Mouse (Mus musculus) c-Kit-positive CD71-negative TER-119-negative erythroid progenitor cells, embryonic 14.5 days (primary cell): Measurements from ENCODE around the gene Apoc4.
"Not testable (repeated sequence)": the region's sequence is repeated elsewhere in the genome, so short reads cannot be mapped to it uniquely, and the experiment has no call there.

ENCODE experiments used
- DNase-seq: peaks from one replicate; pipeline ENCODE4 v3.0.0-alpha.2; 2013; ENCODE audit warnings: low read depth

Gene Apoc4

DNA sequence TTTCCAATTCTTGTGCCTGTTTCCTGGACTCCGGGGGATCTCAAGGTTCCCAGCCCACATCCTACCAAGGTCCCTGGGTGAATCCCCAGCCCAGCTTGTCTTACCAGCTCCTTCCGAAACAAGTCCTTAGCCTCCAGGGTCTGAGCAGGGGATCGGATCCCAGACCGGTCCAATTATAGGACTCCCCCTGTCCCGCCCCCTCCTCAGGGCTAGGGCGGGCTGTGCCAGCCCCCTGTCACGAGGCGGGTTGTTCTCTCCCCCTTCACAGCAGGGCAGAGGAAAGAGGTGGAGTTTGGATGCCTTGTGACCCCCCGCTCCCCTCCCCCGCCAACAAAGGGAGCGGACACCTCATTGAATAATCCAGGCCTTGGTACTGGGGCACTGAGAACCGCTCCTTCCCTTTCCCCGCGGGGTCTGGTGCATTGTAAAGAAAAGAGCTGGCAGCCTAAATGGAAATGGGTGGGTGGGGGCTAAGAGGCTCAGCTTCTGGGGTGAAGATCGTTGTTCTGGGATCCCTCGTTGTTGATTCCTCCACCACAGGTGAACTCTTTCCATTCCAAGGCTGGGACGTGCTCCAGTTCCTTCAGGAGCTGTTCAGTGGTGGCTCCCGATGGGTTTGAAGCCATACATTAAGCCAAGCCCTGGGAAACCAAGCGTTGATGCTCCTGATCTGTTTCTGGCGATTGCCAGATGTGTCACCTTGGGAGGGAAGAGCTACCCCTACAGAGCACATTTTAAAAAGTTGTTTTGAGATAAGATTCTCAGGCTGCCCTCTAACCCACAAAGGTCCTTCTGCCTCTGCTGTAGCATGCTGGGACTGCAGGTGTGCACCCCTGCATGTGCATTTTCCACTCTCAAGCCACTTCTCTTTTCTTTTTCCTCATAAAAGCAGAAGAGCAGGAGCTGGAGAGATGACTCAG is 17.9 kb upstream of the Apoc4 start, which contains the start of gene Apoe:
Gene Apoe, minus strand, starts transcription at position 282 of the 920 bp plus-strand sequence.
- DNase-seq = no peak

- no peak for DNase-seq
Measured at GRCm38 (mm10) chr7:19697949-19698906, 16.9 kb upstream of the Apoc4 start.

DNA sequence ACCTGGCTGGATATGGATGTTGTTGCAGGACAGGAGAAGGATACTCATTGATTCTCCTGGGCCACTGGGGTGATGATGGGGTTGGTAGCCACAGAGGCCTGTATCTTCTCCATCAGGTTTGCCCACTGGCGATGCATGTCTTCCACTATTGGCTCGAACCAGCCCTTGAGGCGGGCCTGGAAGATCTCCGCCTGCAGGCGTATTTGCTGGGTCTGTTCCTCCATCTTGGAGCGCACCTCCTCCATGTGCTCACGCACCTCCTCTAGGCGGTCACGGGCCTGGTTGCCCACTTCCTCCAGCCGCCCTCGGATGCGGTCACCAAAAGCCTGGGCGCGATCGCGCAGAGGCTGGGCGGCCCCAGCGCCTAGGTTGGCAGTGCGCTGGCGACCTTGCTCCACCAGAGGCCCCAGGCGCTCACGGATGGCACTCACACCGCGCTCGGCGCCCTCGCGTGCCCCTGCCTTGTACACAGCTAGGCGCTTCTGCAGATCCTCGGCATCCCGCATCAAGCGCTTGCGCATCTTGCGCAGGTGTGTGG is 15.1 kb upstream of the Apoc4 start:
- no peak for DNase-seq

- DNase-seq = no peak
Measured at GRCm38 (mm10) chr7:19695881-19696280, 14.6 kb upstream of the Apoc4 start.

GRCm38 (mm10) chr7:19695213-19695594 is 13.9 kb upstream of the Apoc4 start:
- no peak for DNase-seq

DNA sequence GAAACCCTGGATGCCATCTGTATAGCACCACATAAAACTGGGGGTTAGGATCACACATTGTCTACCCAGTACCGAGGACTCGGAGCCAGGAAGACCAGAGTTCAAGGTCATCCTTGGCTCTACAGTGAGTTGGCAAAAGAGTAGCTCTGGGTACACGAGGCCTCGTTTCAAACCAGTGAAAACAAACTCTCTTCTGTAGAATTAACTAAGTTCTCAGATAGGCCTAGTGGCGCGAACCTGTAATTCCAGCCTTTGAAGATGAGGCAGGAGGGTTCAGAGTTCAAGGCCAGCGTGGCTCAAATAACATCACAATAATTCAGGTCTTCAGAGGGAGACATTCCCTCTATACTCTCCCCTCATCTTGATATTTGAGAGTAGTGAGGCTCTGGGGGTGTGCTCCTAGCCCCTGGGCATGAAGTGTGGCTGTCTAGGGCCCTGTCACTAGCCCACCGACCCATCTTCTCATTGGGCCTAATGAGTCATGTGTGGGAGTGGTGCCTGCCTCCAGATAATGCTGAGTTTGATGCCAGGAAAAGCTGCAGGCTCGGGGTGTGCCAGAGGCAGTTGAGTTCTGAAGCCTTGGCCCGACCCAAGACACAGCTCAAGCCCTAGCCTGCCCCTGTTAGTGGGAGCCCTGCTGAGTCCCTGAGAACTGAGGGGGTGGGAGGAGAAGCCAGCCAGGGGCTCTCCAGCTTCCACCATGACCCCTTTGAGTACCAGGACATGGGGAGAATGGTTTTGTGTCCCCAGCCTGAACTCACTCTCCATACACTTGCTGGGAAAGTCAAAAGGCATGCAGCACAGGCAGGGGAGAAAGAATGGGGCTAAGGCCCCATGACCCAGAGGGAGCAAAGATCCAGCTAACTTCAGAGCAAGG is 13.3 kb upstream of the Apoc4 start:
- no peak for DNase-seq

GRCm38 (mm10) chr7:19693421-19693820 is 12.1 kb upstream of the Apoc4 start:
- no peak for DNase-seq

GRCm38 (mm10) chr7:19691873-19692865 is 10.9 kb upstream of the Apoc4 start, which contains the start of gene Apoc1:
Gene Apoc1 (minus strand): TSS chr7:19692660.
- no peak for DNase-seq

DNA sequence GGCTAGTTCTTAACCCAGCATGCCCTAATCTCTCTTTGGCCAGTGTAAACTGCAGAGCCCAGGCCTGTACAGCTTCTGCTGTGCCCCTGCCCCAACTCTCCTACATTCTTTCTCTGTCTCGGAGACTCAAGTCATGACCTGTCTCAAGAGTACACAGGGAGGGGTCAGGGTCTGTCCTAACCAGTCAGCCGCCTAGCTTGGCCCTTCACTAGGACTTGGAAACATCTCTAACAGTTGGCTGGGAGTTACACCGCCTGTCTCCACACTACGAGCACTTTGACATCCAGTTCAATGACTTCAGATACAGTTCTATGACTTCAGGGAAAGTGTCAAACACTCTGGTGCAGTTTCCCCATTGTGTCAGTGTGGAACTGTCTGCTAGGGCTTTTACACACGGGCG is 10.2 kb upstream of the Apoc4 start:
- no peak for DNase-seq

- no peak for DNase-seq
Measured at GRCm38 (mm10) chr7:19690845-19691244, 9.6 kb upstream of the Apoc4 start.

DNA sequence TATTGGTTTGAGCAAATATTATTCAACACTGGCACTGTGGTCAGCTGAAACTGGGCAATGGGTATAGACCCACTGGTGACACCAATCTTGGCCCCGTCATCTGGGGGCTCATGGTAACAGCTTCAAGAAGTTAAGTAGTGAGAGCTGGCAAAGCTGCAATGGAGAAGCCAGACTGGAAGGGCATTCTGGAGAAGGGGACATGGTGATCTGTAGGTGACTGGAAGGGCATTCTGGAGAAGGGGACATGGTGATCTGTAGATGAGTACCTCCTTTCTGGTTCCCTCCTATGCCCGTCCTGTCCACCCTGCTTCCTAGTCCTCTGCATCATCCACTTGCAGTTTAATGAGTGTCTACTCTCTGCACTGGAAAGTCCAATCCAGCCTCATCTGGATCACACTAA is 7.3 kb upstream of the Apoc4 start:
- no peak for DNase-seq

GRCm38 (mm10) chr7:19688101-19688500 is 6.8 kb upstream of the Apoc4 start:
- no peak for DNase-seq

DNA sequence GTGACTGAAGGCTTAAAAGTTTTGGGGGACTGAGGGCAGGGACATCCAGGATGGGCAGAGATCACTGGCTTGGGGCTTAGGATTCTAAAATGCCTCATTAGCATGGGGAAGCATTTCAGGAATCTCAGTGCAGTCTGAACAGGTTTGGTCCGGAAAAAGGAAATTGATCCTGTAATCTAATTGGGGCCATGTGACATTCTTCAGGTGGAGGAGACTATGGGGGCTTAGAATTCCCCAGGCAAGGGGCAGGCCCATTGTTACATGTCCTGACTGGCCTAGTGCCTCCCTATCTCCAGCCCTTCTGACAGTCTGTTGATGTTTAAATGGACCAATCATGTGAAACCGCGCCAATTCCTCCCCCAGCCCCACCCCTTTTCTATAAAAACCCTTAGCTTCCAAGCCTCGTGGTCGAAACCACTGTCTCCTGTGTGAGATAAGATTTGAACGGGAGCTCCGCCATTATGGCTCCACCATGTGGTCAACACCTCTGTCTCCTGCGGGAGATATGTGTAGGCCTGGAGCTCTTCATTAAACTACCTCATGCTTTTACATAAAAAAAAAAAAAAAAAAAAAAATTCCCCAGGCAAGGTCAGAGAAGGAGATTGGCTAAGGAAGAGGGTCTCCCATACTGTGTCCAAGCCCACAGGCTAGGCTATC is 5.8 kb upstream of the Apoc4 start:
- not testable (repeated sequence) for DNase-seq

GRCm38 (mm10) chr7:19686521-19686920 is 5.2 kb upstream of the Apoc4 start:
- DNase-seq = no peak

DNA sequence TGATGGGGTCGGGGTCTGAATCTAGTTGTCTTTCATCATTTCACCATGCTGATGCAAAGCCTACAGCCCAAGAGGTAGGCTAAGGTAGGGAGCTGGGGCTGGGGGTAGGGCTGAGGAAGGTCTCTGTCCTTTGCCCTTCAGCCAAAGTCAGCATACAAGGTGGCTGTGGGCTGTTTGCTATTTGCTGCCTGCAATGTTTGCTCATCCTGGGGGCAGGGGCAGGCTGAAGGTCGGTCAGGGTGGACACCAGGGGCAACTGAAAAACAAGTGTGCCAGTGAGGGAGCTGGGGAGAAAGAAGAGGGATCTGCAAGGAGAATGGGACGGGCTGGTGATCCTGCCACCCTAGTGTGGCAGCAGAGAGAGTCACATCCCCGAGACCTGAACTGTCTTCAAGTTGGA is 4.1 kb upstream of the Apoc4 start:
- no peak for DNase-seq

- no peak for DNase-seq
Measured at GRCm38 (mm10) chr7:19683771-19684201, 2.5 kb upstream of the Apoc4 start.

DNA sequence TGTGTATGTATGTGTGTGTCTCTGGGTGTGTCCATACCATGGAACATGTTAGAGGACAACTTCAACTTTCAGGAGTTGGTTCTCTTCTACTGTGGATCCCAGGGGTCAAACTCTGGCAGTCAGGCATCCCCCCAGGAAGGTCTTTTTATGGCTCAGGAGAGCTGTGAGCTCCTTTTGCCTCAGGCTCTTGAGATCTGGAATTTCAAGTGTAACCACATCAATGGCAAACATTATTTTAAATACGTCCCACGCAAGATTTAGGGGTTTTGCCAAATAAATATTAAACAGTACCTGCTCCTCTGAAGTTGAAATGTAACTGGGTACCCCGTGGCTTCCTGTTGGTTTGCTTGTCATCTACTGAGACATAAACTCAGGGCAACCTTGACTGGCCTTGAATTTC is 1.7 kb upstream of the Apoc4 start:
- no peak for DNase-seq

- no peak for DNase-seq
Measured at GRCm38 (mm10) chr7:19680702-19681101, 577 bp downstream of the Apoc4 start.

GRCm38 (mm10) chr7:19678901-19679300 is 2.4 kb downstream of the Apoc4 start:
- no peak for DNase-seq

DNA sequence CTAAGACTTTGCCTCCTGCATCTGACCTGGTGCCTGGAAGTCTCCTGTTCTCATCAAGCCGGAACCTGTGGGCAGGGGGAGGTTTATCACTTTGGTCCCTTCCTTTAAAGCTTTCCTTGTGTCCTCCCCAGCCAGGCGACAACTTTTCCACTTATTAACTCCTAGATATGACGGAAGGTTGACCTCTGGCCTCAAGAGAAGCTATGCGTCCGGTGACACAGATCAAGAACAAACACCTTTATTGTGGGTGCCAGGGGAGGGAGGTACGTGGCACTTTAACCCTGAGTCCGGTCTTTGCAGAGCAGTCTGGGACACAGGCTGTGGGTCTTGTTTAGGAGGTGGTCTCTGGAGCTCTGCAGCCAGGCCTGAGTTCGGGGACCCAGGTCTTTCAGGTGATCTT is 3.4 kb downstream of the Apoc4 start, which contains the start of gene Apoc2:
Gene Apoc2, minus strand, starts transcription at position 70 of the 400 bp plus-strand sequence.
- DNase-seq = no peak
